Mouse (Mus musculus) testis, postnatal 14 days (tissue): Measurements from ENCODE around the gene Hist1h1e.

ENCODE experiments used
- DNase-seq: peaks from one replicate; pipeline ENCODE4 v3.0.0; 2021; ENCODE audit warnings: low spot score

Hist1h1e gene

DNA sequence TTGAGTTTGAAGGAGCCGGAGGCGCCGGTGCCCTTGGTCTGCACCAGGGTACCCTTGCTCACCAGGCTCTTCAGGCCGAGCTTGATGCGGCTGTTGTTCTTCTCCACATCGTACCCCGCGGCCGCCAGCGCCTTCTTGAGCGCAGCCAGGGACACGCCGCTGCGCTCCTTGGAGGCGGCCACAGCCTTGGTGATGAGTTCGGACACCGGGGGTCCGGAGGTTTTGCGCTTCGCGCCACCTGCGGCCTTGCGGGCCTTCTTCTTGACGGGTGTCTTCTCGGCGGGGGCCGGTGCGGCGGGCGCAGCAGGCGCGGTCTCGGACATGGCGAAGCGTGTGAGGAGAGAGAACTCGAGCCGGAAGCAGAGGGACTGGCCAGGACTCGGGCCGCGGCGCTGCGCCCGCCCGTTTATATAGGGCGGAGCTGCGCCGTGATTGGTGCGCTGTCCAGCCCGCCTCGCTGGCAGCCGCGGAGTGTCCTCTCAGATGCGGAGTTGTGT is at the start of gene Hist1h1e:
TSS of gene Hist1h1e (minus strand) at position 384 of the 497 bp plus-strand sequence.
- DNase-seq: peak; percentile 87

DNA sequence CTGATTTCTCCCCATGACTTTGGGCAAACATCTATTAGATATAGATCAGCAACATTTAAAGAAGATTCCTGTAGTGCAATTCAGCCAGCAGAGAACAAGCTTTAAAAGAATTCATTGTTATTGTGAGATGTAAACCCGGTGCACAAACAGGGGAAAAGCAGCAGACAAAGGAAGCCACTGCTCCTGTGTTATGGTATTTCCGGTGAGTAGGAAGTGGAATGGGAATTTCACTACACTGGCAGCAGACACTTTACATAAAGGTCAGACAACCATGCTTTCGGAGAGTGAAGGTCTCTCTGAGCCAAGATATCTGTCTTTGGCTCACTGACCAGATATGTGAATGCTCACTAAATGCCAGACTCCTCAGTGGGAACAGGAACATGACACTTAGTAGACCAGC is 40.2 kb upstream of the Hist1h1e start:
- no peak for DNase-seq

DNA sequence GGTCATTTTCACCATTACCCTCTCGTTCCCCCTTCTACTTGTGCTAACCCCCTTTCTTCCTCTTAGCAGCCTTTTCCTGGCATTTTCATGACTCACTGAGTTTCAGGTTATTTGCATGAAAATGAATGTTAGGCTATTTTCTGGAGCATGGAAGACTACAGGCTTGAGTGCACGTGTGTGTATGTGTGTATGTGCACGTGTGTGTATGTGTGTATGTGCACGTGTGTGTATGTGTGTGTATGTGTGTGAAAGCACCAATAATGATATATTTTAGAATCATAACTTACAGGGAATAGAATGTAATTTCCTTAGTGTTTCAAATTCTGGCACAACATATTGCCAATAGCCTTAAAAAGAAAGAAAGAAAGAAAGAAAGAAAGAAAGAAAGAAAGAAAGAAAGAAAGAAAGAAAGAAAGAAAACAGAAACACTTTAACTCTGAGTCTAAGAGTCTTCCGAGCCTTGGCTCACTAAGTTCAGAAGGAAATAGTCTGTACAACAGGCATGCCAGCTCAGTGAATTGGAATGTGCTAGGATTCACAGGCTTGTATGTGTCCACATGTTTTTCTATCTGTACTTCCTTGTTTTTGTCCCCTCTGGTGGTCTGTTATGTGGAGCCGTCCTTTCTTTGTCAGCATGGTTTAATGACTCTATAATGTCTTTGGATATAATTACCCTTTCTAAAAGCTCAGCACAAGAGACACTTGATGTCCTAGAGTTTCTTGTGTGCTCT is 37.4 kb upstream of the Hist1h1e start:
- DNase-seq: no peak

DNA sequence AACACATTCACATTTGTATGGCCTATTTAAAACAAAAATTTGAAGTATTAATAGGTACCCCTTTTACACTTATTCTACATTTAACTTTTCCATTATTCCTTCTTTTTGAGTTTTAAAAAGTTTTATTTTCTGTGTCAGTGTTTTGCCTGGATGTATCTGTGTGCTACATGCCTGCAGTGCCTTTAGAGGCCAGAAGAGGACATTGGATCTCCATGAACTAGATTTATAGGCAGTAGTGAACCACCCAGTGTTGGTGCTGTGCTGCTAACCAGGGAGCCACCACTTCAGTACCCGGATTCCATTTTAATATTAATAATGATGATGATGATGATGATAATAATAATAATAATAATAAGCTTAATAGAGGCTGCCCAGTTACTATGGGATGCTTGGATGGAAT is 8.3 kb upstream of the Hist1h1e start:
- DNase-seq: no peak

DNA sequence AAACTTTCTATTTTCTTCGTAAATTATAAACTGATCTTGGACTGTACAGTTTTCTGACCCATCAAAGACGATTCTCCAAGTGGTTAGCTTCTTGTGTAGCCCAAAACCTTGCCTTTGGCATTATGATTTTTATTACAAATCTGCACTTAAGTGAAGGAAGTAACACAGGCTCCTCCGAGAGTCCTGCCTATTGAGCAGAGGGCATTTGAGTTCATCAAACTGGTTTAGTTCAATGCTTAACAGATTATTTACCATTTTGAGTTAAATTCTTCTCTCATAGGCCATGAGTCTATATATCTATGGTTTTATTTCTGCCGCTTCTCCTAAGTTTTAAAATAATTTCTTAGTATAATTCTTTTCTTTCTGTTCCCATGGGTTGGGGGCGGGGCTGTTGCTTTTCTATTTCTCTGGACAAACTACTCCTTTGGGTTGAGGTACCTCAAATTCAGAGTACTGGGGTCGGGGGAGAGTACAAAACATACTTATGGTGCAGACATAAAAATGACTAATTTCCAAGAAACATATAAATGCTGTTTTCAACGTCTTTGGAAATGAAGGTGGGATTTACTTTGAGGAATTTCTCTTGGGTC is 598 bp upstream of the Hist1h1e start:
- DNase-seq: no peak

DNA sequence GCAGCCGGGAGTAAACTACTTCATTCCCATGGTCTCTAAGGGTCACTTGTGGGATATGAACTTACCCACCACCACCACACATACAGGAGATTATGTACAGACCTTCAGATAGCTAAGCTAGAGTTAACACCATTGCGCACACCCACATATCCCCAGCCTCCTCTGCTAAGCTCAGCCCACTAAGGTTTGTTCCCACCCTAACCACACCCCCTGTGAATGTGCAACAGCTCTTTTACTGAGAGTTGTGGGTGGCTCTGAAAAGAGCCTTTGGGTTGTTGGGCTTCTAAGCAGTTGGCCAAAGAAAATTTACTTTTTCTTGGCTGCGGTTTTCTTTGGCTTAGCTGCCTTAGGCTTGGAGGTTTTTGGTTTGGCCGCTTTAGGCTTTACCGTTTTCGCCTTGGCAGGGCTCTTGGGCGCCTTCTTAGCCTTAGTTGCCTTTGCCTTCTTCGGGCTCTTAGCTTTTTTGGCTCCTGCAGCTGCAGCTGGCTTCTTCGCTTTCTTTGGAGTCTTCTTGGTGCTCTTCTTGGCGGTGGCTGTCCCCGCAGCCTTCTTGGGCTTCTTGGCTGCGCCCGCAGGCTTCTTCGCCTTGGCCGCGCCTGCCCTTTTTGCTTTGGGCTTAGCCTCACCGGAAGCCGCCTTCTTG is 705 bp downstream of the Hist1h1e start:
- peak; percentile 78 for DNase-seq

DNA sequence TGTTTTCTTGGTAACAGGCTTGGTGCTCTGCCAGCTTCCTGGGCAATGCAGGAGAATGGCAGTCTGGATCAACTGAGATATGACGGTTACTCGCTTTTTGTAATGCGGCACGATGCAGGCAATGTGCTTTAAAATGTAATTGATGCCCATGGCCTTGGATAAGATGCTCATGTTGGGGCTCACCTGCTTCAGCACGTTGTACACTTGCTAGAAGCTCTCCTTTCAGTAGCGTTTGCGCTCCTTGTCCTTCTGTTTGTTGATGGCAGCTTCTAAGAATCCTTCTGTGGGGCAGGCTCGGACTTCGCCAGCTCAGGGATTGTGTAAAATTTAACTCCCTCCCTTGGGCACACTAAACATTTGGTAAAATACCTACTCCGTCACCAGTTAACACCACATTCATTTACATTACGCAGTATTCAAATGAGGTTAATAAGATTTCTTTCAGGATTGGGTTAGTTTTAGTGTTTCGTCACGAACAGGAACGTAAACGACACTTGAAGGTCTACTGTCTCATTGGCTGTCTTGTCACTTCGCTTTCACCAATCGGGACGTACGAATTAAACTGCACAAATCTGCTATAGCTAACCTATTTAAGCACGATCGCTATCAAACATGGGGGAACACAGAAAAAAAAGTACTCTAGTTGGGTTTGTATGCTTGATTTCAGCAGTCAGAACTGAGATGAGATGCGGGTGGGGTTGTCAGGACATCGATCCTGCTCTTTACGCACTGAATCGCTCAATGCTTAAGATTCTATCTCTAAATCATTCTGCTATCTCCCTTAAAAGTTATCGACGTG is 1.4 kb downstream of the Hist1h1e start, which contains the start of gene Hist1h2be:
TSS of gene Hist1h2be (minus strand) at position 392 of the 799 bp plus-strand sequence.
- DNase-seq: peak; percentile 47

DNA sequence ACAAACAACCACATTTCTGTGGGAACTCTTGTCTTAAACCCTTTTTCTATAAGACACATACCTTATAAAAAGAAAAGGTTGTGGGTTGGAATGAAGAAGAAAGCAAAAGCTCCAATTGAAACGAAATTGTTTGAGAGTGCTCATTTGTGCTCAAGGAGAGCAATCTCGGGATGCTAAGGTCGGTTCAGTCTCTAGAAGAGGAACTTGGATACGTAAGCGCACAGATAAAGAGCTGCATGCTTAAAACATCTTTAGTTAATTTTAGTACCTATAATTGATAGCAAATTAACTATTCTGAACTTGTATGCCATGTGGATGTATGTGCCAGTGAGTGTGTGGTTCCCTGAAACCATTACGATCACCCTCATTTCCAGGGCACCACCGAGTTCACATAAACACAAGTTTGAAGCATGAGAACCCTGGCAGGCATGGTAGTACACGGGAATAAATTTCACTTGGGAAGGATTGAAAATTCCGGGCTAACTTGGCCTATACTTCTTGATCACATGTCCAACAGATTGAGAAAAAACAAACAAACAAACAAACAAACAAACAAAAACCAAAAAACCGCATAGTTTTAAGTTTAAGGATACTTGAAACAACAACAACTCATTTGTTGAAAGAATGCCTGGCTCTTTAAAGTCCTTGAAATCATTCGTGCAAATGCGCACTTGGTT is 2.2 kb downstream of the Hist1h1e start:
- no peak for DNase-seq

DNA sequence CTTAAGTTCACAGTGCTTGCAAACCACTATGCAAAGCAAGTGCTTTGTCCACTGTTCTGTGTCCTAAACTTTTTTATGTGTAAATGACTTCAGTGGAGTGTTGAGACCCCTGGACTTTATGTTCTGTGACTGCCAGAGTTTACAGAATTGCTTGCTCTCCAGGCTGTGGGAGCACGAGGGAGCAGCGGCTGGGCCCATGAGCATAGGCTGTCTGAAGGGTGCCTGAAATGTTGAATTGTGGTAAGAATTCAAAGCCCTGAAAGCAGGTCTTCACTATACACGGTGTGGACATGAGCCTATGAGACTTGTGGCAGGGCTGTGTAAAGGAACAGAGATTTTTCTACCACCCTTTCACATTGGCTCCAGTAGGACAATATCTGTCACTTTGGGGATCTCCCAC is 10.7 kb downstream of the Hist1h1e start:
- no peak for DNase-seq

DNA sequence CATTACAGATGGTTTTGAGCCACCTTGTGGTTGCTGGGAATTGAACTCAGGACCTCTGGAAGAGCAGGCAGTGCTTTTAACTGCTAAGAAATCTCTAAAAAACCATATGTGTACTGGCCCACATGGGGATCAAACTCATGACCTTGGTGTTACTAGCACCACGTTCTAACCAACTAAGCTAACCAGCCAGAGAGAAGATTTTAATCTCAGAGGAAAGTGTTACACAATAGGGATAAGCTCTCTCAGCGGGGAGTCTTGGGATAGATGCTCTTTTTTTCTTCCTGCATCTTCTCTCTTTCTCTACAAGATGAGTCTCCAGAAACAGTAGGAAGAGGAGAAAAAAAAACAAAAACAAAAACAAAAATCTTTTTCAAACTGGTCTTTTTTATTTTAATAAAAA is 12.0 kb downstream of the Hist1h1e start:
- no peak for DNase-seq

DNA sequence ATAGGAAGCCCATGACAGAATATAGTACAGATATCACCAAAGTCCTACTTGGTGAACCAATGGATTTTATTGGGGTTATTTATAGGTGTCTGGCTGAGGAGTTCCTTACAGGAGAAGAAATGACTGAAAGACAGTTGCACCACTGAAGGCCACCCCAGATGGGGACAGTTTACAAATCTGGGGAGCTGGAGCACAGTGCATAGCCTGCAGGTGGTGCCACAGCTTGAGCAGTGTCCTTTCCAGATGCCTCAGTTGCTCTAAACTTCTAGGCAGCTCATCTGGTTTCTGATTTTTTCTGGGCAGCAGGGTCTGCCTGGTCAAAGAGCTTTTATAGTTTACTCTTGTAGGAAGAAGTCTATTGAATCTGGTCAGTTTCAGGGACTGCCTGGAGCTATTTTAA is 12.5 kb downstream of the Hist1h1e start:
- no peak for DNase-seq

DNA sequence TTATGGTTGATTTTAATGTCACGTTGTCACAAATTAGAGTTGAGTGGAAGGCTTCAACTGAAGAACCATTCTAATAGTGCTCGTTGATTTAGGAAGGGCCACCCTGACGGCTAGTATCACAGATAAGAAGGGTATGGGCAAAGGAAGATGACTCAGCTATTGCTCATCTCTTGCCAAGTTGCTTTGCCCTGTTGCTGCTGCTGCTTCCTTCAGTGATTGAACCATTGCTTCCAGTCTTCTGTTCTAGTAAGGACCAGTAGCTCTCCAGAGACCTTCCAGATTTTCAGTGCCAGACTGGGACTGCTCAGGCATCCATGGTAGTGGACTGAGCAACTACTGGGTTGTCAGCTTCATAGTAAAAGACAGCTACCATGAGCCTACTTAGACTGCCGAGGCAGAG is 13.1 kb downstream of the Hist1h1e start:
- DNase-seq: no peak

DNA sequence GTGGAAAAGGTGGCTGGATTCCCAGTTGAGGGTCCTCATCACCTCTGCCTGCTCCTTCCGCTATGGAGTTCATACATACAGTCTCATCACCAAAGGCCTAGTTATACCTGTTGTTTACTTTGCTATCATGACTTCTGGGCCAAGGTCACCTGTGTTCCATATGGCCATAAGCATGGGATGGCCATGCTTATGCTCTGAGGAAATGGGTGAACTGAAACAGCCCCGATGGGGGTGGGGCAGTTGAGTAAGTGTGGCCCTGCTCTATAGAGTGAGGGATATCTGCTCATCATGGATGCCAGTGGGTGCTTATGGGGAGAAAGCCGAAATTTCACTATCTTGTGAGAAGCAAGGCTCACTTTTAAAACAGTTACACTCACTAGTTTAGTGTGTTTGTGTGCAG is 17.3 kb downstream of the Hist1h1e start:
- DNase-seq: no peak

DNA sequence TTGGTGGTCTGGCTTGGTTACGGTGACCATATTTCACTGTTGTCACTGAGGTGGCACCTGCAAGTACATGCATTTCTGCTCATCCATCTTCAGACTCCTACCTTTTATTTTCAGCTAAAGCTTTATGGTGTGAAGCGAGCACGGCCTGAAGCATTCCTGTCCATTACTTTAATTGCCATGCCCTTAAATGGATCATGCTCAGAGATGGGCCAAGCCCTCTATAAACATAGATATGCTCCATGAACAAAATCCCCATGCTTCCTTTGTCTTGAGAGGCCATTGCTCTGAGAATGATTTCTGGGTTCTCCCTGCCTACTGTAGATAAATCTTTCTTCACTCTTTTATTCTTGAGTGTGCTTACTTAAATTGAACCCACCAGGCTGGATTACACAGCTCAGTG is 17.9 kb downstream of the Hist1h1e start:
- DNase-seq: no peak

DNA sequence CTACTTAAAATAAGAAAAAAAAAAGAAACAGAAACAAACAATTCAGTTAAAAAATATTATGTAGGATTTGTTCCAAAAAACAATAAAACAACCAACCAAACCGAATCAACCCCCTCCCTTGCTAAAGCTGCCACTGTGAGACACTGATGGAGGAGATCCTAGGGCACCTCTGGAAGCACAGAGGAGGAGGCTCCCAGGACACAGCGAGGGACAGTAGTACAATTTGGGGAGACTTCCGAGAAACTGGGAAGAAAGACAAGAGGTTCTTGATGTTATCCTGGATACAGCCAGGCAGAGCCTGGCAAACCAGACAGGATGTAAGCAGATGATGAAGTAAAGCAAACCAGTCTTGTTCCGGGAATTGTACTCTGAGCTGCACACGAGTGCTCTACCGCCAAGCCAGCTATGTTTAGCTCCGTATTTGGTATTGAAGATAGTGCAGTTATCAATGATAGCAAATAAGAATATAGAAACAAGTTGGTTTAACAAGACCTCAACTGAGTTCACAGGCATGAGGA is 19.1 kb downstream of the Hist1h1e start:
- DNase-seq: no peak

DNA sequence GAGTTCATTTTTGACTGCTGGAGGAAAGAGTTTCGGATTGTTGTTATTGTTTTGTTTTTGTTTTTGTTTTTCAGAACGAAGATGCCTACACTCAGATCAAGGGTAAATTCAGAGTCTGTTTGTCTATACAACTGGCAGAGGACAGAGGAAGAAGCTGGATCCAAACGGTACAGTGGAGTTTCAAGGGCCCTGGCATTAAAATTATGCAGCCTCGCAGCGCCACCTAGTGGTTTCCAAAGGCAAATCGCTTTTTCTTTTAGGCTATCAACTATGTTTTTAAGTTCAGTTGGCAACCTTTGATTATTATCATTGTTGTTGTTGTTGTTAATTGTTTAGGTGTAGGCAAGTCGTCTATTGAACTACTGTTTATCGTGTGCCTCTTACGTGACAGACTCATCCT is 24.4 kb downstream of the Hist1h1e start:
- DNase-seq: peak; percentile 53

DNA sequence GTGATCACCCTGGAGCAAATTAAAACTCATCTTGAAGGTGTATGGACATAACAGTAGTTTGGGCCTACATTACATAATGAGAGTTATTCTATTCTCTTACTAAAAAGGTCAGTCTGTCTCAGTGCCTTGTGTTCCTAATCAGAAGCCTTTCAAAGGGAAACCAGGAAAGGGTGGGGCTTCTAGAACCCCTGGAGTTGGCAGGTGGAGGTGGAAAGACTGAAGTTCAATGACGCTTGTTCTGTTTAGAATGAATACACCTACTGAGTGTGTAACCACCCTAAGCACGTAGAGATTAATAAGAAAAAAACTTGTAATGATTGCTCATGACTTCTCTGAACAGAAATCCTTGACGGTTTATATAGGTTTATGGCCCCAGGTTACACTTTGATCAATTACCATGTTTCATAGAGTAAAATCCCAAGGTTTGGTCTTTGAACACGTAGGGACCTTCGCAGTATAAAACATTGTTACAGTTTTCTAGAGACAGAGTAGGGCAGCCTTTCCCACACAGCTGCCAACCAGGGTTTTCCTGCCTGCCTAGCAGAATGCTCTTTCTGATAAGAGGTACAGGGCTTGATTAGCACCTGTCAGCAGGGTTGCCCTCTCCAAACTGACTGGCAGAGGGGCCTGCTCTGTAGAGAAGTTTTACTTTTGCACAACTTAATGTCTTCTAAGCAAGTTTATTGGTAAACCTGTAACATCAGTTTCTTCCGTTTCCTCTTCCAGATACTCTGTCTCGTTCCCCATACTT is 26.6 kb downstream of the Hist1h1e start:
- no peak for DNase-seq

DNA sequence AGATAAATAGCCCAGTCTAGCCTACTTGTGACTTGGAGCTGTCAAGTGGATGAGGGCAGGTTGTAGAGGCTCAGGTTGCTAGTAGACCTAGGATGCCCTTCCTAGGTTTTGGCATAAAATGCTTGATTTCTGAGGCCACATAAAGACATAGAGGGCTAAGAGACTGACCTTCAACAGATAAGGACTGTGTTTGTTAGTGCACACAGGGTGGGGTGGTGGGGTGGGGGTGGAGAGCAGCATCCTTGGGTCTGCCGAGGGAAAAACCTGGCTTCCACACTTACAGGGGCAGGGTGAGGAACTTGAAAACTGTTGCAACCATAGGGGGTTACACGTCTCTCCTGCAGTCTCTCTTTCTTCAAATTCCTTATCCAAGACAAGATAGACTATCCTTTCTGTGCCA is 27.2 kb downstream of the Hist1h1e start:
- no peak for DNase-seq

DNA sequence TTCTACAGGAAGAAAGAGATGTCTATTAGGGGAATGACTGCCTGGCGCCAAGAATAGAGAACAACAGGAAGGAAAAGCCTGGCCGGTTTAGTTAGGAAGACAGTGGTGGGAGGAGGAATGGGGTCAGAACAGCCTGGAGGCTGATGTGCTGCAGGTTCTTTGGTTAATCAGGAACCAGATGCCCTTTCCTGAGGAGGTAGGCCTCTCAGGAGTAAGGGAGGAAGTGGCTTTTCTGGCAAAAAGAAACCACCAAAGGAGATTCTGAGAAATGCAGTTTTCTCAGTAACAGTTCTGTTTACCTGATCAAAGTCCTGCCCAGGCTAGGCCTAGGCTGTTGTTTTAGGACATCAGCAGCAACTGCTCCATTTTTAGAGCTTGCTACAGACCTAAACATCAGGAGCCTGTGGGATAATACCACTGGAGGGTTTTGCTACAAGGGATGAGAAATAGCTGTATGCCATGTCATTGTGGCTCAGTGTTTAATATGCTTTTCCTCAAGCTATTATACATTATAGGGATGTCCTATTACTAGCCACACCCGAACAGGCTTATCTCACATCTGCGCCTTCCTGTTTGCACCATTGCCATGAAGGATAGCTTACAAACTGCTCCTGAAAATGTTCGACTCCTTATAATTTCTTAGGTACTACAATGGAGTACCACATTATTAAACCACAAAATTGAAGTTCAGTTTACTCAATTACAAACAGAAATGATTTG is 29.1 kb downstream of the Hist1h1e start:
- DNase-seq: no peak

DNA sequence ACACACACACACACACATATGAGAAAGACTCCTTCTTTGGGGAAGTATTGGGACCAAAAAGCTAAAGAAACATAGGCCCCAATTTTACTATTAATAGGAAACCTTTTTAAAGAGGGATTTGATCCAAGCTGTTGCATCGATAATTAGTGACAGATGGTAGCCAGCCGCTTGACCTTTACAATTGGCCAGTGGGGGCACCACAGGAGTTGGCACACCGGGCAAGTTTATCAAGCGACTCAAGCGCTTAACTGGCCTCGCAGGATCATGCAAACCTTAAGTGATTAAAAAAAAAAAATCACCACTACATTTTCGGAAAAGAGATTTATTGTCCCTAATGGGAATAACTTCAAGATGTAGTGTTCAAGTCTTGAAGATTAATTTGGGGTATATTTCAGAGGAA is 29.7 kb downstream of the Hist1h1e start:
- DNase-seq: no peak
